Mouse (Mus musculus): ENCODE results near the gene Slc35a5. TPM values are rescaled to one million over a fixed set of nuclear protein-coding genes. Genes with fewer than 3 reads are reported as not detected.
A peak's percentile ranks its signal among the peaks of the same experiment; 100 is the strongest.

The Slc35a5 gene
- polyA plus RNA-seq, 1 experiment from 2014 or later: 25.3 TPM

DNA sequence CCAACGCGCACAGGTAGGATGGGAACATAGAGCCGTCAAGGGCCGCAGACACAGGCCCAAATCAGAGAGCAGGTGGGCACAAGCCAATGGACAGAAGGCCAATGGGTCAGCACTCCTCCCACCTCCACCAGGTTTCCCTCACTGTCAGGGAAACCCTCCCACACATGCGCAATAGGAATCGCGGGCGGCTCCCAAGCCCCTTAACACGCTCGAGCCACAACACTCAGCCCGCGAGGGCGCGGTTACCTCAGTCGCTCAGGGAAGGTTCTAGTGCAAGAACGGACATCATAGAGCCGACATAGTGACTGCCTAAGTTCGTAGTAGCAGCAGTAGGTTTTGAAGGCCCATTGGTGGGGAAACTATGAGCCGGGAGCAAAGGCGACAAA, 377 bp downstream of the Slc35a5 start:
- no peaks in the 10 kb centered on the region for H3K36me3 ChIP-seq (ENCODE audit: insufficient read depth, low read length)
- peak overlapping the region; percentile 83 for H3K4me2 ChIP-seq (replicated peaks; ENCODE audit: low read depth, low read length)
- H3K4me1 ChIP-seq (ENCODE audit: insufficient read depth, low read length): peaks cover 12% of the 10 kb centered on the region; the same call in 1 of the 2 replicates
- peak overlapping the region; percentile 89 for H3K4me3 ChIP-seq (ENCODE audit: low read length)
- no peaks in the 10 kb centered on the region for H3K9me3 ChIP-seq (ENCODE audit: low read length)
- peak overlapping the region; percentile 92 for H3K27ac ChIP-seq (ENCODE audit: low read length)
- WGBS: under 1% methylated on average over 20 of the region's 20 CpGs
- peak; percentile 83 for ATAC-seq (ENCODE audit: low FRiP score, low TSS enrichment)
- peak overlapping the region; percentile 73 for H3K9ac ChIP-seq (replicated peaks; ENCODE audit: low read length)
- H3K27me3 ChIP-seq (ENCODE audit: insufficient read depth, low read length): no peaks in the 10 kb centered on the region

DNA sequence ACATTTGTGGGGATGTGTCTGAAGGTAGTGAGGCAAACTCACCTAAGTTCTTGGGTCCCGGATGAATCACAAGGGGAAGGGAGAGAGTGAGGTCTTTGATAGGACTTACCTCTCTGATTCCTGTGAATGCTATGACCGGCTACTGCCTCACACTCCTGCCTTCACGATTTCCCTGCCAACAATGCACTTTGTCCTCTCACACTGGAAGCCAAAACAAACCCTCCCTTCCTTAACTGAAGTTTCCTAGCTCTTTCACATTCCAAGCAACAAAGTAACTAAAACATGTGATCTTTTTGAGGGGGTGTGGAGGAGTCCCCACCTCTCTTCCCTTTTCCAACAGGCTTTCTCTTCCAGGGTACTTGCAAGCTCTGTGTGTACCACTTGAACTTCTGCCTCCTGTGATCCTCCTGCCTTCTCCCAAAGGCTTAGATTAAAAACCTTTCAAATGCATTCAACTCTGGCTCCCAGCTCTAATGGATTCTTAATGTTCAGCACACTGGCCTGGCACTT, 3.7 kb downstream of the Slc35a5 start:
- Histone ChIP-seq H3K4me3 (ENCODE audit: low read length) (no peak overlapping the region), H3K9me3 (ENCODE audit: low read length) (no peaks in the 10 kb centered on the region), H3K36me3 (ENCODE audit: insufficient read depth, low read length) (peaks cover 4% of the 10 kb centered on the region; the same call in 1 of the 2 replicates), H3K9ac (replicated peaks; ENCODE audit: low read length) (no peak overlapping the region), H3K27me3 (ENCODE audit: insufficient read depth, low read length) (no peaks in the 10 kb centered on the region), H3K27ac (ENCODE audit: low read length) (no peak overlapping the region), H3K4me2 (replicated peaks; ENCODE audit: low read depth, low read length) (no peak overlapping the region), H3K4me1 (ENCODE audit: insufficient read depth, low read length) (peaks cover 10% of the 10 kb centered on the region; the same call in 1 of the 2 replicates)
- no peak for ATAC-seq (ENCODE audit: low FRiP score, low TSS enrichment)
- 83% methylated on average over 3 of the region's 3 CpGs for WGBS

DNA sequence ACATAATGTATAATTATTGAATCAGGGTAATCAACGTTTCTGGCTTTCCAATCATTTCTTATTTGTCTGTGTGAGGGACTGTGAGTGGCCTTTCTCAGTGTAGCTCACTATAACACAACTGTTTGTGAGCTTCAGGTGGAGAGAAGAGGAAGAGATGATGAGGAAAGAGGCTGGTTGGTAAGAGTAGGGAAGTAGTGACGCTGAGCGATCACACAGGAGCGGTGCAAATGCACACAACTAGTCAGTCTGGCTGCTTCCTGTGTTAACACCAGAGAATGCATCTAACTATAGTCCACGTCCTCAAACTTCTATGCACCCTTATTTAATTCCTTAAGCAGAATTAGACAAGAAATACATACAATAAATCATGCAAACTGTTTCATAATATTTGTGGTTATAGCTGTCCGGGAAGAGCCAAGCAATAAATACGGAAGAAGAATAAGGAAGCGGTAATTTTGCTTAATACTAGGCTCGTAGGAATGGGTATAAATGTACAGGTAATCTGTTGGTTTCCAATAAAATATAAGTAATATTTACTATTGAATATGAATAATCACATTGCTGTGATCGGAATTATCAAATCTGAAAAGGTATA, 9.9 kb downstream of the Slc35a5 start:
- peaks cover 35% of the 10 kb centered on the region for H3K36me3 ChIP-seq (ENCODE audit: insufficient read depth, low read length)
- WGBS: 89% methylated on average over 10 of the region's 10 CpGs

DNA sequence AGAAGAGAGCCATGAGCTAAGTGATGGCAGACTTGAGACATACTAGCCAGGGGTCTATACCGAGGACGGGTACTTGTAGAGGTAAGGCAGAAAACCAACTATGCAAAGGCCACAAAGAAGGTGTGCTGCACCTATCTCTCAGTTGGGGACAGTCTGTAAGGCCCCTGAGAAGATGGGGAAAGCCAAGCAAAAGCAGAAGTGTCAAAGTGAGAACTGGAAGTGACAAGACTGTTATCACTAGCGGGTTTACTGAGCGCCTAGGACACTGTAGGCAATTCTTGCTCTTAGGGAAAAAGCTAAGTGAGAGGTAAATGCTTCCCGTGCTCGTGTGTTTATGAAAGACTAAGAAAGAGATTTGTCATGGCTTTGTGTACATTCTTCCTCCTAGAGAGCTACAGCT, 13.4 kb downstream of the Slc35a5 start:
- no peaks in the 10 kb centered on the region for H3K9me3 ChIP-seq (ENCODE audit: low read length)
- peaks cover 47% of the 10 kb centered on the region for H3K36me3 ChIP-seq (ENCODE audit: insufficient read depth, low read length)
- H3K27me3 ChIP-seq (ENCODE audit: insufficient read depth, low read length): no peaks in the 10 kb centered on the region
- ATAC-seq (ENCODE audit: low FRiP score, low TSS enrichment): no peak
- no peaks in the 10 kb centered on the region for H3K4me1 ChIP-seq (ENCODE audit: insufficient read depth, low read length)
- no peak overlapping the region for H3K4me3 ChIP-seq (ENCODE audit: low read length)
- H3K27ac ChIP-seq (ENCODE audit: low read length): no peak overlapping the region
- WGBS: 89% methylated on average over 6 of the region's 6 CpGs
- H3K9ac ChIP-seq (replicated peaks; ENCODE audit: low read length): no peak overlapping the region
- H3K4me2 ChIP-seq (replicated peaks; ENCODE audit: low read depth, low read length): no peak overlapping the region

More for the DNA sequence above, 9.9 kb downstream of the Slc35a5 start:
- H3K4me2 ChIP-seq (replicated peaks; ENCODE audit: low read depth, low read length): no peak overlapping the region
- no peak overlapping the region for H3K27ac ChIP-seq (ENCODE audit: low read length)
- H3K9ac ChIP-seq (replicated peaks; ENCODE audit: low read length): no peak overlapping the region
- H3K4me1 ChIP-seq (ENCODE audit: insufficient read depth, low read length): no peaks in the 10 kb centered on the region
- ATAC-seq (ENCODE audit: low FRiP score, low TSS enrichment): no peak
- no peaks in the 10 kb centered on the region for H3K27me3 ChIP-seq (ENCODE audit: insufficient read depth, low read length)
- H3K9me3 ChIP-seq (ENCODE audit: low read length): no peaks in the 10 kb centered on the region
- no peak overlapping the region for H3K4me3 ChIP-seq (ENCODE audit: low read length)

DNA sequence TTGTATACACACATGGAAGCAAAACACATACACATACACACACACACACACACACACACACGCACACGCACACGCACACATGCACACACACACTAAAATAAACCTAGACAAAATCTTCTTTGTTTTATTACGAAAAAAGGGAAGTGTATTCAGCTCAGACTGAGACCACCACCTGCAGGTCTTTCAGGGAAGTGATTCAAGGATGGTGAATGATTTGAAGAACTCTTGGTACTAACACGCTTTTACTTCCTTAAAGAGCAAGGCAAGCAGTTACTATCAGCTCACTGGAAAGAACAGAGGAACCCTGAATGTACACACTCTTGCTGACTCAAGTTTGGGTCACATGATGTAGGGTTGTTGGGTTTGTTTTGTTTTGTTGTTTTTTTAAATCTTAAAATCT, 15.9 kb downstream of the Slc35a5 start:
- no peak overlapping the region for H3K4me2 ChIP-seq (replicated peaks; ENCODE audit: low read depth, low read length)
- ATAC-seq (ENCODE audit: low FRiP score, low TSS enrichment): no peak
- no peak overlapping the region for H3K9ac ChIP-seq (replicated peaks; ENCODE audit: low read length)
- H3K4me1 ChIP-seq (ENCODE audit: insufficient read depth, low read length): no peaks in the 10 kb centered on the region
- no peaks in the 10 kb centered on the region for H3K9me3 ChIP-seq (ENCODE audit: low read length)
- peaks cover 49% of the 10 kb centered on the region for H3K36me3 ChIP-seq (ENCODE audit: insufficient read depth, low read length)
- H3K27me3 ChIP-seq (ENCODE audit: insufficient read depth, low read length): no peaks in the 10 kb centered on the region
- 96% methylated on average over 5 of the region's 5 CpGs for WGBS
- no peak overlapping the region for H3K4me3 ChIP-seq (ENCODE audit: low read length)
- no peak overlapping the region for H3K27ac ChIP-seq (ENCODE audit: low read length)

DNA sequence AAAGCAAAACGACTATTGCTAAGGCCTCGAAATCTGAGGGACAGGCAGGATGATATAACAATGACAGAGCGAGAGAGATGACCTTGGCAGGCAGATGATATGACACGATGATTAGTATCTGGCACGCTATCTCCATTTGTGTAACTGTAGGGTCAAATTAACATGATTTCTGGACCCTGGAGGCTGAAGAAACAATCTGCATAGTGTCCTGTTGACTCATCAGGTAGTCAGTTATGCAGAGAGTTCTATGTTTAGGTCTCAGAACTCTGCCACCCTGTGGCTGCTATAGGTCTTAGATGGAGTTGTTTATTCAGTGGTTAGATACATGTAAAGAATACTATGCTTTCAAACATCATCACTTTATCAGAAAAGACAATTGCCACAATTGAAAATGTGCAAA, 16.8 kb downstream of the Slc35a5 start:
- Histone ChIP-seq H3K9ac (replicated peaks; ENCODE audit: low read length) (no peak overlapping the region), H3K4me3 (ENCODE audit: low read length) (no peak overlapping the region), H3K9me3 (ENCODE audit: low read length) (no peaks in the 10 kb centered on the region), H3K27me3 (ENCODE audit: insufficient read depth, low read length) (no peaks in the 10 kb centered on the region), H3K4me1 (ENCODE audit: insufficient read depth, low read length) (no peaks in the 10 kb centered on the region), H3K4me2 (replicated peaks; ENCODE audit: low read depth, low read length) (no peak overlapping the region), H3K27ac (ENCODE audit: low read length) (no peak overlapping the region), H3K36me3 (ENCODE audit: insufficient read depth, low read length) (peaks cover 49% of the 10 kb centered on the region)
- WGBS: 94% methylated on average over 5 of the region's 5 CpGs
- no peak for ATAC-seq (ENCODE audit: low FRiP score, low TSS enrichment)

DNA sequence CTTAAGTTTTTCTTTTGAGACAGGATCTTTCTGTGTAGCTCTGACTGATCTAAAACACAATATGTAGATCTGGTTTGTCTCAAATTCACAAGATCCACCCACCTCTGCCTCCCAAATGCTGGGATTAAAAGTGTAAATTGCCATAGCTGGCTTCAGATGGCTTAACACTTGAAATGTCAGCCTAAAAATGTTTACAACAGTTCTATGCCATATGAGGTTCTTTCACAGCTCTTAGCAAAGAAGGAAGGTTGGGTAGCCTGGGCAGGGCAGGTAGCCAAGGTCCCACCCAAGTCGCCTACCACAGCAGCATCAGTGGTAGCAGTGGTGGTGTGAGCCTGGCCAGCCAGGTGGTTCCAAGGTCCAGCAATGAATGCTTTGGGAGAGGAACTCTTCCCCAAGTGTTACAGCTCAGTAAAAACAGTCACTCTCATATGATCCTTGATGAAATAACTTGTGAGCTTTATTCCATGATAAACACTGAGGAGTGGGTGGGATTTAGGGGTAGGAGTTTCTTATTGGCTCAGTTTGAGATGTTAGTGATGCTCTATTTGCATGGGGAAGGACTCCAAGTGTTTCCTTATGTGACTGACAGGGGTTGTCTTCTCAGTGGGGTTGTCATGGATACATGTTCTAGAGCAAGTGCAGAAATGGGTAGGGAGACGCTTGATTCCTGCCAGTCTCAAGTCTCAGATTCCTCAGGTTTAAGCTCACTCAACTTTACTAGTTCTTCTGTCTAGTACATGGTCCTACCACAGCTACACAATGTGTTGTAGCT, 30.4 kb downstream of the Slc35a5 start:
- Histone ChIP-seq H3K4me1 (ENCODE audit: insufficient read depth, low read length) (peaks cover 3% of the 10 kb centered on the region; the same call in 1 of the 2 replicates), H3K9ac (replicated peaks; ENCODE audit: low read length) (no peak overlapping the region), H3K9me3 (ENCODE audit: low read length) (no peaks in the 10 kb centered on the region), H3K4me2 (replicated peaks; ENCODE audit: low read depth, low read length) (no peak overlapping the region), H3K36me3 (ENCODE audit: insufficient read depth, low read length) (peaks cover 13% of the 10 kb centered on the region), H3K27ac (ENCODE audit: low read length) (no peak overlapping the region), H3K27me3 (ENCODE audit: insufficient read depth, low read length) (no peaks in the 10 kb centered on the region), H3K4me3 (ENCODE audit: low read length) (no peak overlapping the region)
- WGBS: 91% methylated on average over 2 of the region's 2 CpGs
- no peak for ATAC-seq (ENCODE audit: low FRiP score, low TSS enrichment)

DNA sequence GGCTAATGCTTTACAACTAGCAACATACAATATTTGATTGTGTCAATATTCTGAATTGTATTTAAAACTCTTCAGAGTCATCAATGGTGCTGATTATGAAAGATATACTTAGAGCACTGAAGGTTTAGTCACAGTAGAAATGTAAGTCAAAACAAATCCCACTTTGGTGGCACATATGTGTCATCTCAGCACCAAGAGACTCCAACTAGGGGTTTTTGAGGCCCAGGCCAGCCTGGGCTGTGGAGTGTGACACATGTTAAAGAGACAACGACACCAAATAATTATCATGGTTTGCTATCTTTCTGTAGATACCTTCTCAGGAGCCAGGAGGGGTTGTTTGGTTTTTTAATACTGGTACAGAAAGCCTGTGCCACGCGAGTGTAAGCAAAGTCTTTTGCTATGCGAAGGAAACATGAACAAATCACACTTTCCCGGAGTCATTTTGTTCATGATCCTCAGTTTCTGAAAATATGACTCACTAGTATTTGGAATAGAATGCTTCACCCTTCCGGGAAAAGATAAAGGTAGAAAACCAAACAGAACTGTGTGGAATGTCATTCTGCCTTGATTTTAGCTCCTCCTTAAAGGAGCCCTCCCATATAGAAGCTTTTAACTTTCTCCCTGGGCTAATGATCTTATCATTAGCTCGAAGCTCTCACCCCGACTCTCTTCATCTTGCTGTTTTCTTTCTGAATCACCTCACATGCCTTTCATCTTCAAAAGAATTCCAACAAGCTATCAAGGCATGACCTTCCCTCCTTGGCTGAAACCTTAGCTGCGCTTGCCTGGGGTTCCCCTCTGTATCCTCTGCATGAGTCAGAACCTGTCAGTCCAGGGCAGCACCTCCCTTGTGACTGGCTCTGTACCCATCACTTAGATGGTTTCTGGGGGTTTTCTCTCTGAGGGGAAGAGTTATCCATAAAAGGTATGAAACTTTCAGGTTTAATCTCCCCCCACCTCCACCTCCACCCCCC, 34.0 kb downstream of the Slc35a5 start:
- Histone ChIP-seq H3K4me1 (ENCODE audit: insufficient read depth, low read length) (peaks cover 10% of the 10 kb centered on the region), H3K27ac (ENCODE audit: low read length) (no peak overlapping the region), H3K9ac (replicated peaks; ENCODE audit: low read length) (no peak overlapping the region), H3K9me3 (ENCODE audit: low read length) (no peaks in the 10 kb centered on the region), H3K36me3 (ENCODE audit: insufficient read depth, low read length) (peaks cover 7% of the 10 kb centered on the region; the same call in 1 of the 2 replicates), H3K27me3 (ENCODE audit: insufficient read depth, low read length) (no peaks in the 10 kb centered on the region), H3K4me2 (replicated peaks; ENCODE audit: low read depth, low read length) (no peak overlapping the region), H3K4me3 (ENCODE audit: low read length) (no peak overlapping the region)
- 52% methylated on average over 9 of the region's 9 CpGs for whole genome bisulfite sequencing
- ATAC-seq (ENCODE audit: low FRiP score, low TSS enrichment): peak; percentile 91

DNA sequence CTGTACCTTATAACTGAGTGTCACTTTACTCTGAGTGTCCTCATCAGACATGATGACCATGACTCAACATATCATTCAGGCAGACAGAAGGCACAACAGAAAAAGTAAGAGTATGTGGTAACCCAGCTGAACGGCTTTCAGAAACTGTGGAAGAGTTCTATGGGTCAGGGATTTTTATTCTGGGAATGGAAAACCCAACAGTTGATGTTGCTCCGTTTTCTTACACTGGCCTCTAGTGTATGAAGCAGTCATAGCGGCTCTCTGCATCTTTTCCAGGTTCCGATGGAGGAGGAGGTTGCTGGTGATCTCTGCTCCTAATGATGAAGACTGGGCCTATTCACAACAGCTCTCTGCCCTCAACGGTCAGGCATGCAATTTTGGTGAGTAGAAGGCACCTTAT, 35.9 kb downstream of the Slc35a5 start:
- Histone ChIP-seq H3K9me3 (ENCODE audit: low read length) (no peaks in the 10 kb centered on the region), H3K4me2 (replicated peaks; ENCODE audit: low read depth, low read length) (no peak overlapping the region), H3K4me3 (ENCODE audit: low read length) (no peak overlapping the region), H3K27me3 (ENCODE audit: insufficient read depth, low read length) (no peaks in the 10 kb centered on the region), H3K9ac (replicated peaks; ENCODE audit: low read length) (no peak overlapping the region), H3K4me1 (ENCODE audit: insufficient read depth, low read length) (peaks cover 10% of the 10 kb centered on the region), H3K36me3 (ENCODE audit: insufficient read depth, low read length) (peaks cover 7% of the 10 kb centered on the region; the same call in 1 of the 2 replicates), H3K27ac (ENCODE audit: low read length) (no peak overlapping the region)
- no peak for ATAC-seq (ENCODE audit: low FRiP score, low TSS enrichment)
- 69% methylated on average over 5 of the region's 5 CpGs for whole genome bisulfite sequencing

Measured in kidney, embryonic 16.5 days (tissue).